Mouse (Mus musculus) myocyte (in vitro differentiated cells): Measurements from ENCODE around the gene A930009A15Rik. TPM values are rescaled to one million over a fixed set of nuclear protein-coding genes. Genes with fewer than 3 reads are reported as not detected.

Experiments
- H3K27me3 ChIP-seq: one replicate; pipeline ENCODE4 v1.6.1; 2011; ENCODE audit not compliant: control insufficient read depth, insufficient read depth, insufficient read length
- H3K36me3 ChIP-seq: one replicate; pipeline ENCODE4 v1.6.1; 2011; ENCODE audit not compliant: control insufficient read depth, insufficient read depth
- H3K4me2 ChIP-seq: one replicate; pipeline ENCODE4 v1.6.1; 2011; ENCODE audit warnings: low read depth, control low read depth
- H3K4me3 ChIP-seq: one replicate; pipeline ENCODE4 v1.5.1; 2011; ENCODE audit warnings: mild to moderate bottlenecking, control low read depth, moderate library complexity
- H3K79me2 ChIP-seq: one replicate; pipeline ENCODE4 v1.6.1; 2011; ENCODE audit not compliant: control insufficient read depth, insufficient read depth
- H3ac ChIP-seq: one replicate; pipeline ENCODE4 v1.6.1; 2011; ENCODE audit not compliant: control insufficient read depth, insufficient read length
- CEBPB ChIP-seq: IDR thresholded peaks from 2 replicates; pipeline ENCODE4 v1.6.1; 2011; ENCODE audit warnings: mild to moderate bottlenecking, moderate library complexity; ENCODE audit not compliant: poor library complexity, insufficient read depth, severe bottlenecking
- E2F4 ChIP-seq: IDR thresholded peaks from one replicate; pipeline ENCODE4 v1.6.1; 2011; ENCODE audit warnings: mild to moderate bottlenecking, control low read depth, moderate library complexity; ENCODE audit not compliant: insufficient read depth
- MAX ChIP-seq: IDR thresholded peaks from one replicate; pipeline ENCODE4 v1.6.1; 2011; ENCODE audit warnings: low read depth, mild to moderate bottlenecking, control low read depth
- MYOD1 ChIP-seq, 3 experiments: IDR thresholded peaks; one replicate each; pipeline ENCODE4 v1.6.1; 2011; ENCODE audit warnings: control low read depth in 2 of 3, low read depth in 2 of 3, mild to moderate bottlenecking in 2 of 3, moderate library complexity in 1 of 3; ENCODE audit not compliant: insufficient read length in 2 of 3, control insufficient read depth in 1 of 3
- MYOG ChIP-seq, 3 experiments: IDR thresholded peaks; one replicate each; pipeline ENCODE4 v1.6.1; 2011; ENCODE audit warnings: control low read depth in 2 of 3, low read depth in 2 of 3, mild to moderate bottlenecking in 2 of 3; ENCODE audit not compliant: insufficient read length in 2 of 3, control insufficient read depth in 1 of 3, insufficient read depth in 1 of 3
- POLR2A ChIP-seq: IDR thresholded peaks from one replicate; pipeline ENCODE4 v1.6.1; 2011; ENCODE audit warnings: low read depth, mild to moderate bottlenecking, control low read depth, moderate library complexity; ENCODE audit not compliant: insufficient read length
- POLR2AphosphoS2 ChIP-seq: IDR thresholded peaks from one replicate; pipeline ENCODE4 v1.6.1; 2011; ENCODE audit warnings: low read depth, control low read depth; ENCODE audit not compliant: insufficient read length
- REST ChIP-seq: IDR thresholded peaks from one replicate; pipeline ENCODE4 v1.6.1; 2011; ENCODE audit warnings: mild to moderate bottlenecking, control low read depth, moderate library complexity; ENCODE audit not compliant: insufficient read depth, insufficient read length
- SRF ChIP-seq: IDR thresholded peaks from one replicate; pipeline ENCODE4 v1.6.1; 2011; ENCODE audit warnings: low read depth; ENCODE audit not compliant: control insufficient read depth, insufficient read length
- TCF12 ChIP-seq: IDR thresholded peaks from one replicate; pipeline ENCODE4 v1.6.1; 2011; ENCODE audit warnings: mild to moderate bottlenecking, control low read depth; ENCODE audit not compliant: poor library complexity, insufficient read depth, severe bottlenecking
- TCF3 ChIP-seq: IDR thresholded peaks from one replicate; pipeline ENCODE4 v1.6.1; 2011; ENCODE audit warnings: low read depth, control low read depth; ENCODE audit not compliant: insufficient read length
- USF1 ChIP-seq: IDR thresholded peaks from one replicate; pipeline ENCODE4 v1.6.1; 2011; ENCODE audit warnings: low read depth, mild to moderate bottlenecking, control low read depth, moderate library complexity
- polyA plus RNA-seq: library from polyadenylated mRNA; unstranded; fragments of >200 nt; fragmentation: generic; extraction: Trizol; gene quantifications from one replicate; pipeline ENCODE4 v1.2.1, GENCODE M21; 2012; ENCODE audit warnings: missing spikeins

A930009A15Rik gene
- polyA plus RNA-seq: not detected

DNA sequence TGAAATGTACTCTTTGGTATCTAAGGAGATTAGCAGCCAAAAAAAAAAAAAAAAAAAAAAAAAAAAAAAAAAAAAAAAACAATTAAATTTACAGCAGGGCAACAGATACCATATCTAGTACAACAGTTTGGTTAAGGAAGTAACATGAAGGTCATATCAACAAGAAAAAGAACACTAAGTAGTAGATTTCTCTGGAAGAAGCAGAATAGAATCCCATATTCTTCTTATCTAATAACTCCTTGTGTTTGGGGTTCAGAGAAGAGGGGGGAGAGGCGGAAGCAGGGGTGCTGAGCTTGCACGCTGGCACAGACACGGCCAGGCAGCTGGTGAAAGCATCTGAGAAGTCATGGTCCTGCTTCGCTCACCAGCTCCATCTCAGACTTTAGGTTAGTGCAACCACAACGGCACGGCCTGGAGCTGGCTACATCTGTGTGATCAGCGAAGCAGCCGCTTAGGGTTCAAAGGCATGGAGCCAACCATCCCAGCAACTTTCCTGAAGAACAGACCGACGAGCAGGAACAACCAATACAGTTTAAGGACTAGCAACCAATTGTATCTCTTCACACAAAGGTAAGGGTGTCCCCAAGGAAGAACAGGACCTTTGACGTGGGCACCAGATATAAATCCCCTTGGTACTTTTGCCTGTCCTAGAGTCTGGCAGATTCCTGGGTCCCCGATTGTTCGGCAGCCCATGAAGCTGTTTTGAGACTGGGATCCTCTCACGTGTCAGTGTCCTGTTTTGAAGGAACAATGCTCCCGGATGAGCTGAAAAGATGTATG lies at the start of gene A930009A15Rik:
TSS of gene A930009A15Rik (plus strand) at position 275 of the 780 bp plus-strand sequence.
- no peaks in the 10 kb centered on the region for H3K79me2 ChIP-seq
- H3K27me3 ChIP-seq: peaks cover 7% of the 10 kb centered on the region
- TF ChIP-seq SRF: no peak
- no peak for TF ChIP-seq REST

DNA sequence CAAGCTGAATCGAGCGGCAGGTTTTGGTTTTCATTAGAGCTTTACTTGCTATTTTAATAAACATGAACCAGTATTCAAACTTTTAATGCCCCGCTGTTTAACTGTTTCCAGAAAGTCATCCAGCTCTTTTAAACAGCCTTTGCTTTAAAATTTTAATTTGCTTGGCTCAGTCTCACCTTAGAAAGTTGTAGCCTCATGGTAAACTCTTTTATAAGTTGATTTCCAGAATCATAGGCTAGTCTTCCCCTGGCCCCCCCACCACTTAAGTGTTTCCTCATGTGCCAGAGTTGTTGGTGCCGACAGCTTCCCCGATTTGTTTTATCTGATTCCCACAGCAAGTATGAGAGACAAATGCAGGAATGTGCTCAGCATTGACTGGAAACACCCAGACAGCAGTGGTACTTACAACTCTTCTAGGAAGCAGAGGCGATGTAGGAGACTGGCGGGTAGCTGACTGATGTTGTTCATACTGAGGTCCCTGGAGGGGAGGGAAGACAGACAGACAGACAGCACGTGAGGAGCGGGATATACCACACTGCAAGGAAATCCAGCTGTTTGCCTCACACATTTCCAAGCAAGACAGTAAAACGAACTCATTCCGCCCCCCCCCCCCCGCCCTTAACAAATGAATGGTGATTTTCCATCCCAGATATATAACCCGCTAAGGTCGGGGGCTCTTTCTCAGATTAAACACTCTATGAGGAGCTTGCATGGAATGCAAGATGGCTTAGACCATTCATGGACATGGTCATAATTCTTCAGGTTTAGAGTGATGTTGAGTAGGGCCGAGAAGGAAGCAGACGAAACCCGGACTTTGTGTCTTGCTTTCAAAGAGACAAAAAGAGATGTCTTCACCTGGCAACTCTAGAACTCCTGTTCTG lies 49.3 kb upstream of the A930009A15Rik start:
- Histone ChIP-seq H3ac (no peak overlapping the region), H3K79me2 (no peaks in the 10 kb centered on the region), H3K4me3 (no peak overlapping the region), H3K4me2 (no peak overlapping the region), H3K36me3 (no peaks in the 10 kb centered on the region), H3K27me3 (no peaks in the 10 kb centered on the region)
- no peak for TF ChIP-seq MYOD1 (IDR thresholded peaks at IDR 0.05; ENCODE audit: control insufficient read depth in 1 of 3, insufficient read length in 2 of 3, low read depth in 2 of 3)
- TF ChIP-seq POLR2AphosphoS2: no peak
- no peak for TF ChIP-seq MAX
- TF ChIP-seq CEBPB: no peak
- no peak for TF ChIP-seq POLR2A
- TF ChIP-seq USF1: no peak
- TF ChIP-seq E2F4: no peak
- no peak for TF ChIP-seq REST
- TF ChIP-seq SRF: no peak
- TF ChIP-seq MYOG (IDR thresholded peaks at IDR 0.05; ENCODE audit: control insufficient read depth in 1 of 3, insufficient read depth in 1 of 3, insufficient read length in 2 of 3, low read depth in 2 of 3): no peak
- TF ChIP-seq TCF3: no peak
- no peak for TF ChIP-seq TCF12

More for the DNA sequence above, at the start of gene A930009A15Rik:
- no peak within 1 kb of the TSS for H3K4me3 ChIP-seq
- H3ac ChIP-seq: no peak within 1 kb of the TSS
- H3K36me3 ChIP-seq: no peaks in the 10 kb centered on the region
- H3K4me2 ChIP-seq: no peak within 1 kb of the TSS

DNA sequence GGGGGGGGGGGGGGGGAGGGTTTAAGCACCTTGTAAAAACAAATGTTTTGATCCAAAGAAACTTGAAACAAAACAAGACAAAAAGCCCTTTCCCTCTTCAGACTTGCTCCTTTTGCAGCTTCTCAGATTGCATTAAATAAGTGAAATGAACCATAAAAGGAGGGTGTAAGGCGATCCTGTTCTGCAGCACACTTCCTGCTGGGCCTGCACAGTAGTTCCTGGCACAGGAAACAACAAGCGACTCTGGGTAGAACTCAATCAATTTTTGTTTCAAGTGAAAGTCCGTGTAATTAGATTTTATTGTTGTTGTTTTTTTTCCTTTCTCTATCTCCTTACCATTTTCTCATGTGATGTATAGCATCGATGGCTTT lies 48.7 kb upstream of the A930009A15Rik start:
- TF ChIP-seq E2F4 (no peak), MYOD1 (IDR thresholded peaks at IDR 0.05; ENCODE audit: control insufficient read depth in 1 of 3, insufficient read length in 2 of 3, low read depth in 2 of 3) (no peak), CEBPB (no peak), MAX (no peak), MYOG (IDR thresholded peaks at IDR 0.05; ENCODE audit: control insufficient read depth in 1 of 3, insufficient read depth in 1 of 3, insufficient read length in 2 of 3, low read depth in 2 of 3) (no peak), TCF3 (no peak), POLR2AphosphoS2 (no peak), SRF (no peak), POLR2A (no peak), REST (no peak), TCF12 (no peak), USF1 (no peak)
- Histone ChIP-seq H3K4me3 (no peak overlapping the region), H3K27me3 (no peaks in the 10 kb centered on the region), H3ac (no peak overlapping the region), H3K79me2 (no peaks in the 10 kb centered on the region), H3K36me3 (no peaks in the 10 kb centered on the region), H3K4me2 (no peak overlapping the region)

DNA sequence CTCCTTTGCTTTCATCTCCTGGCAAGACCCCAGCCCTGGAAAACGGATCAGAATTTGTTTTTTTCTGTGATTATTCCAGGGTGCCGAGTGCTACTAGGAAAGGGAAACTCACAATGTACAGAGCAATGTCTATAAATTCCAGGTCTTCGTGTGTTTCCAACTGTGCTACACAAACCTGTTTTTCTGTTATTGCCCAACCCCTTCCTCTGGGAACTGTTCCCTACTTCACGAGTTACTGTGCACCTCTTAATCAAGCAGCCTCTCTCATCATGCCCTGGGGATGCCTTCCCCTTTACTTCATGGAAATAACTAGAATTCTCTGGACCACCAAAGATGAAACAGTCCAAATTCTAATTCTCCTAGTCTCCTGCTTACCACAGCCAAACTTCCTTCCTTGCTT lies 40.9 kb upstream of the A930009A15Rik start:
- Histone ChIP-seq H3K36me3 (no peaks in the 10 kb centered on the region), H3K27me3 (no peaks in the 10 kb centered on the region), H3K4me2 (no peak overlapping the region), H3ac (no peak overlapping the region), H3K4me3 (no peak overlapping the region), H3K79me2 (no peaks in the 10 kb centered on the region)
- no peak for TF ChIP-seq E2F4
- no peak for TF ChIP-seq REST
- TF ChIP-seq CEBPB: no peak
- TF ChIP-seq POLR2AphosphoS2: no peak
- TF ChIP-seq MAX: no peak
- no peak for TF ChIP-seq POLR2A
- TF ChIP-seq TCF12: no peak
- TF ChIP-seq MYOD1 (IDR thresholded peaks at IDR 0.05; ENCODE audit: control insufficient read depth in 1 of 3, insufficient read length in 2 of 3, low read depth in 2 of 3): no peak
- no peak for TF ChIP-seq TCF3
- TF ChIP-seq USF1: no peak
- TF ChIP-seq MYOG (IDR thresholded peaks at IDR 0.05; ENCODE audit: control insufficient read depth in 1 of 3, insufficient read depth in 1 of 3, insufficient read length in 2 of 3, low read depth in 2 of 3): no peak
